Mouse (Mus musculus) heart, postnatal 0 days (tissue): ENCODE results near the gene Ppp5c.

Experiments used
- CTCF ChIP-seq: IDR thresholded peaks from 2 replicates; pipeline ENCODE4 v1.5.1; 2016; ENCODE audit warnings: antibody characterized with exemption, control low read depth, low read depth
- EP300 ChIP-seq: IDR thresholded peaks from 2 replicates; pipeline ENCODE4 v1.6.1; 2016; ENCODE audit warnings: antibody characterized with exemption, low read depth

DNA sequence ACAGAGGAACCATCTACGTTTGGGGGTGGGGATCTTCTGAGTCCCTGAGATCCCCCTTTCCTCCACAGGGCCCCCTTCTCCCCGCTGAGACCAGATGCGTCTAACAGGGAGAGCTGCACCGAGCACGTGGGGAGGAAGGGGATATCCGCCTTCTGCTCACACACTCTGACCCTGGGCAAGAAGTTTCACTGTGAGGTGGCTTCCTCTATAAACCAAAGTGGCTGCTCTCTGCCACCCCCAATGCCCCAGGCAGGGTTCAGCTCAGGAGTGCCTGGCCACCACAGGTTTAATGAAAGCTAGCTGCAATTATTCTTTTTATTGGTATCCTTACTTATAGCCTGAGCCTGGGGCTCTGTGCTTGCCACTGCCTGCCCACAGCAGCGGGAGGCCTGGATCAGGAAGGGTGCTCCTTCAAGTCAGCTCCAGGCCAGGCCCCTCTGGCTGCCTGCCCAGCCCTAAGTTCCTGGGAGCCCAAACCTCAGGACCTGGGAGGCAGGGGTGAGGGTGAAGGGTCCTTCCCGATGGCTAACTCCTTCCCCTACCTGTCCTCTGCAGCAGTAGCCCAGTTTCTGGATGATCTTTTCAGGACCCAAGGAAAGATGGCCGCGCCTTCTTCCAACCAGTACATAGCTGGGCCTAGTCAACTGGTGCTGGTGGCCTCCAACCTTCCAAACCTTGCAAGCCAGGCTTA, 2.8 kb downstream of the Ppp5c start:
- TF ChIP-seq CTCF: no peak
- no peak for TF ChIP-seq EP300
